Mouse (Mus musculus) layer of hippocampus, adult 8-10 months (tissue): ENCODE measurements around the gene Ccnl1. TPM values are rescaled to one million over a fixed set of nuclear protein-coding genes. Genes with fewer than 3 reads are reported as not detected.

Source experiments
- DNase-seq, 2 experiments: peaks; one replicate each; pipeline ENCODE4 v3.0.0; 2022; ENCODE audit warnings: low spot score in 2 of 2
- total RNA-seq, 4 experiments: library from RNA; stranded (reverse); gene quantifications; 2 replicates each; pipeline ENCODE4 v1.2.4; 2022

The Ccnl1 gene
- total RNA-seq, 4 experiments from 2014 or later, result 60.5 to 74.3 (median 61.4) TPM

- no peak for DNase-seq
These were observed 1.5 kb upstream of the Ccnl1 start for GRCm38 (mm10) chr3:65959416-65960001.

GRCm38 (mm10) chr3:65958840-65959185 is 764 bp upstream of the Ccnl1 start:
- DNase-seq, result no peak

- peak; percentile 26 to 33 for DNase-seq
These were observed 563 bp downstream of the Ccnl1 start for GRCm38 (mm10) chr3:65957271-65958101.

GRCm38 (mm10) chr3:65954499-65955391 is 3.3 kb downstream of the Ccnl1 start:
- no peak for DNase-seq

- DNase-seq, result no peak
These were observed 7.2 kb downstream of the Ccnl1 start for GRCm38 (mm10) chr3:65950831-65951365.

- no peak for DNase-seq
These were observed 7.7 kb downstream of the Ccnl1 start for GRCm38 (mm10) chr3:65950304-65950703.

GRCm38 (mm10) chr3:65945277-65945932 is 12.6 kb downstream of the Ccnl1 start:
- DNase-seq, result no peak

GRCm38 (mm10) chr3:65944713-65945112 is 13.3 kb downstream of the Ccnl1 start:
- DNase-seq, result no peak

- no peak for DNase-seq
These were observed 14.6 kb downstream of the Ccnl1 start for GRCm38 (mm10) chr3:65943453-65943852.

GRCm38 (mm10) chr3:65941052-65941451 is 17.0 kb downstream of the Ccnl1 start:
- no peak for DNase-seq

- no peak for DNase-seq
These were observed 19.8 kb downstream of the Ccnl1 start for GRCm38 (mm10) chr3:65938211-65938610.

- DNase-seq, result no peak
These were observed 21.7 kb downstream of the Ccnl1 start for GRCm38 (mm10) chr3:65936384-65936783.

GRCm38 (mm10) chr3:65935153-65935552 is 22.9 kb downstream of the Ccnl1 start:
- DNase-seq, result no peak

GRCm38 (mm10) chr3:65933726-65934125 is 24.3 kb downstream of the Ccnl1 start:
- no peak for DNase-seq

GRCm38 (mm10) chr3:65931542-65931941 is 26.5 kb downstream of the Ccnl1 start:
- DNase-seq, result no peak

GRCm38 (mm10) chr3:65930636-65931035 is 27.4 kb downstream of the Ccnl1 start:
- DNase-seq, result no peak

- DNase-seq, result peak; percentile 42 to 77
These were observed 28.0 kb downstream of the Ccnl1 start for GRCm38 (mm10) chr3:65929821-65930633.

- DNase-seq, result peak; percentile 67 to 71
These were observed 28.7 kb downstream of the Ccnl1 start for GRCm38 (mm10) chr3:65929304-65929783.

GRCm38 (mm10) chr3:65928614-65929272 is 29.3 kb downstream of the Ccnl1 start:
- DNase-seq, result no peak

GRCm38 (mm10) chr3:65927685-65928084 is 30.4 kb downstream of the Ccnl1 start:
- DNase-seq, result no peak
